In the genomic region with DNA sequence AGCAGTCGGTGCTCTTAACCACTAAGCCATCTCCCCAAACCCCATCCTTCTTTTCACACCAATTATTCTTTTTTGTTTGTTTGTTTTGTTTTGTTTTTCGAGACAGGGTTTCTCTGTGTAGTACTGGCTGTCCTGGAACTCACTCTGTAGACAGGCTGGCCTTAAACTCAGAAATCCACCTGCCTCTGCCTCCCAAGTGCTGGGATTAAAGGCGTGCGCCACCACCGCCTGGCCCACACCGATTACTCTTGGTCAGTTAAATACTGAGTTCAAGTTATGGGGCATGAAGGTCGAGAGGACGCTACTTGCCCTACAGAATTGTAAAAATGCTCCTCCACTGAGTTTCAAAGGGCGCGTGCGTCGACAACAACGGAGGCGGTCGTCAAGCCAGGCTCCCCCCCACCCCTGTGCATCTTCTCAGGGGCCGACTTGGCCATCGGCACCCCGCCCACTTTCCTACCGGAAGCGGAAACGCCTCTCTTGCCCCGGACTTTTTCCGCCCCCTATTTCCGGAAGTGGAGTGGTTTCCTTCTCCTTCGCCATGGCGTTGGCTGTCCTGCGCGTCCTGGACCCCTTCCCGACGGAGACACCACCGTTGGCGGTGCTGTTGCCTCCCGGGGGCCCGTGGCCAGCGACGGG, we compare ENCODE assay signal across 8 mouse cellular contexts. TPM values are rescaled to one million over a fixed set of nuclear protein-coding genes. Genes with fewer than 3 reads are reported as not detected.
DNase-seq lines count a peak whose midpoint lies in the region; ATAC-seq lines count a peak whose summit lies in the region.

Gene Pex6 (plus strand): TSS at position 505 of the 639 bp plus-strand sequence.

- DNase-seq in NIH3T3 (ENCODE audit: low read depth): peak; percentile 97
- peak; percentile 98 to 99 for DNase-seq in cerebellum, postnatal 10 days
- peak; percentile 81 to 86 for DNase-seq in frontal cortex, postnatal 14 days (ENCODE audit: low spot score in 2 of 2)
- DNase-seq in layer of hippocampus, postnatal 25 days (ENCODE audit: extremely low spot score in 1 of 2, low spot score in 1 of 2): peak; percentile 82 to 86
- DNase-seq in lung, postnatal 25 days (ENCODE audit: low spot score): peak; percentile 93
- DNase-seq in retina, embryonic 14.5 days (ENCODE audit: low spot score): peak; percentile 96
- peak; percentile 94 for DNase-seq in thymus, postnatal 4 days

- peaks cover 24% of the 10 kb centered on the region for H3K36me3 ChIP-seq in hindbrain, embryonic 13.5 days

- H3K9ac ChIP-seq in hindbrain, embryonic 13.5 days: peak within 1 kb of the TSS; percentile 94

- no peaks in the 10 kb centered on the region for H3K9me3 ChIP-seq in hindbrain, embryonic 13.5 days

- no peaks in the 10 kb centered on the region for H3K27me3 ChIP-seq in hindbrain, embryonic 13.5 days

- peak within 1 kb of the TSS; percentile 100 for H3K4me3 ChIP-seq in hindbrain, embryonic 13.5 days

- peak within 1 kb of the TSS; percentile 100 for H3K4me2 ChIP-seq in hindbrain, embryonic 13.5 days

- WGBS in hindbrain, embryonic 13.5 days: 7% methylated on average over 36 of the region's 36 CpGs

- peak within 1 kb of the TSS; percentile 84 for H3K27ac ChIP-seq in hindbrain, embryonic 13.5 days

- peak; percentile 91 for ATAC-seq in hindbrain, embryonic 13.5 days (ENCODE audit: low FRiP score)

- peaks cover 24% of the 10 kb centered on the region for H3K4me1 ChIP-seq in hindbrain, embryonic 13.5 days (replicated peaks)

RNA-seq across cellular contexts. Expression of gene Pex6, which starts in this region (rescaled TPM):
- polyA plus RNA-seq in hindbrain, embryonic 13.5 days (2015; fragmentation: Nextera tagmentation; extraction: Ambion mirVana): 24.4 and 24.7 TPM in 2 replicates
- total RNA-seq in layer of hippocampus, postnatal 25 days (2021): 10 to 100 TPM; 52.7 to 53.5 TPM

Comparison
In these comparisons a context has a peak if more than half of its experiments do, and no peak if none do; other contexts are left out.
1. Peak in every context shown above with its lines: DNase-seq, ATAC-seq, H3K4me3 ChIP-seq and H3K27ac ChIP-seq.